Mouse (Mus musculus): ENCODE measurements around the gene Pdcd6ip. TPM values are rescaled to one million over a fixed set of nuclear protein-coding genes. Genes with fewer than 3 reads are reported as not detected.
A peak's percentile ranks its signal among the peaks of the same experiment; 100 is the strongest.

Pdcd6ip gene
- total and polyA plus RNA-seq, 3 experiments: 89.7 to 224 (median 211) TPM

DNA sequence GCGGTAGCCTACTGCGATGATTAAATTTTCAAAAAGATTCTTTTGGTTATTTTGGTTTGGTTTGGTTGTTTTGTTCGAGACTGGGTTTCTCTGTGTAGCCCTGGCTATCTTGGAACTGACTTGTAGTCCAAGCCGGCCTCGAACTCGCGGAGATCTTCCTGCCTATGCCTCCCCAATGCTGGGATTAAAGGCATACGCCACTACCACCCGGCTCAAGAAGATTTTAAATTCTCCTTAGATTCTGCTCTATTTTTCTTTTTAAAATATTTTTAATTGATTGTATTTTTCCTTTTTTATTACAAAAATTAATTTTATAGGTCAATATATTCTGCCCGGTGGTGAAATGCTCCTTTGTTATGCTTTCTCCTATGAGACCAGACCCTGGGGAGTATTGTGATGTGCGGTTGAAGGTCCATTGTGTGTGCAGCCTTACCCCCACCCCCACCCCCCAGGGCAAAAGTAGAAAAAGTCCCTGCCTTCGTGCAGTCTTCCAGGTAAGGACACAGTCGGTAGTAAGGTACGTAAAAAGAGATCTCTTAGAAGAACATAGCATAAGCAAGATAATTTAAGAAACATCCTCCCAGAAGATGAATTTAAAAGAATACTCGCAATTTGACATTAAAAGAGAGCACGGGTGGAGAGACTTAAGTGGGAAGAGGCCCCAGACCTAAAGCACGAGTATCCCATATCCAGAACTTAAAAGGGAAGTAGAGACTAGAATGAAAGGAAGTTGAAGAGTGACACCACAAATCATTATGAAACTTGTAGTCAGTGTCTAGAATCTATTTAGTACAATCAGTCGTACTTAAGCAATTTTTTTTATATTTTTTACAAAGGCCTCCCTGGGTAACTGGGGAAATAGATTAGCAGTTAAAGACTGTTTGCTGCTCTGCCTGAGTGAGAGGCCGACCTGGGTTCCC, 562 bp upstream of the Pdcd6ip start:
- ATAC-seq (ENCODE audit: extremely low read depth, insufficient number of reproducible peaks, low FRiP score, poor library complexity, severe bottlenecking): no peak
- Histone ChIP-seq H3K4me1 (ENCODE audit: insufficient read depth, low read depth, low read length) (peaks cover 29% of the 10 kb centered on the region), H3K27me3 (ENCODE audit: insufficient read depth, low read length) (peaks cover 21% of the 10 kb centered on the region), H3K9me3 (replicated peaks) (no peaks in the 10 kb centered on the region), H3K36me3 (replicated peaks) (peaks cover 28% of the 10 kb centered on the region), H3K4me3 (ENCODE audit: low read depth, low read length) (peak overlapping the region; percentile 98)
- DNase-seq (ENCODE audit: low spot score): no peak
- no peak for TF ChIP-seq CTCF (IDR thresholded peaks at IDR 0.05; ENCODE audit: low read depth, low read length)
- TF ChIP-seq POLR2AphosphoS5 (IDR thresholded peaks at IDR 0.05; ENCODE audit: insufficient replicate concordance, low read depth, low read length): no peak
- no peak for TF ChIP-seq GATA1 (IDR thresholded peaks at IDR 0.05; ENCODE audit: borderline replicate concordance, low read length)
- TF ChIP-seq TAL1 (conservative IDR thresholded peaks at IDR 0.05; ENCODE audit: low read depth, low read length): no peak
- TF ChIP-seq GATA2 (IDR thresholded peaks at IDR 0.05; ENCODE audit: borderline replicate concordance, low read depth, low read length): no peak

GRCm38 (mm10) chr9:113706841-113707240, 1.2 kb downstream of the Pdcd6ip start:
- ATAC-seq (ENCODE audit: extremely low read depth, insufficient number of reproducible peaks, low FRiP score, poor library complexity, severe bottlenecking) (no peak), DNase-seq (ENCODE audit: low spot score) (no peak)
- TF ChIP-seq CTCF (IDR thresholded peaks at IDR 0.05; ENCODE audit: low read depth, low read length): no peak
- TF ChIP-seq GATA2 (IDR thresholded peaks at IDR 0.05; ENCODE audit: borderline replicate concordance, low read depth, low read length): no peak
- no peak for TF ChIP-seq GATA1 (IDR thresholded peaks at IDR 0.05; ENCODE audit: borderline replicate concordance, low read length)
- TF ChIP-seq POLR2AphosphoS5 (IDR thresholded peaks at IDR 0.05; ENCODE audit: insufficient replicate concordance, low read depth, low read length): no peak
- no peak for TF ChIP-seq TAL1 (conservative IDR thresholded peaks at IDR 0.05; ENCODE audit: low read depth, low read length)
- H3K4me1 ChIP-seq (ENCODE audit: insufficient read depth, low read depth, low read length): peaks cover 37% of the 10 kb centered on the region
- peaks cover 44% of the 10 kb centered on the region for H3K36me3 ChIP-seq (replicated peaks)
- peaks cover 9% of the 10 kb centered on the region for H3K27me3 ChIP-seq (ENCODE audit: insufficient read depth, low read length)
- H3K4me3 ChIP-seq (ENCODE audit: low read depth, low read length): peak overlapping the region; percentile 98
- no peaks in the 10 kb centered on the region for H3K9me3 ChIP-seq (replicated peaks)

DNA sequence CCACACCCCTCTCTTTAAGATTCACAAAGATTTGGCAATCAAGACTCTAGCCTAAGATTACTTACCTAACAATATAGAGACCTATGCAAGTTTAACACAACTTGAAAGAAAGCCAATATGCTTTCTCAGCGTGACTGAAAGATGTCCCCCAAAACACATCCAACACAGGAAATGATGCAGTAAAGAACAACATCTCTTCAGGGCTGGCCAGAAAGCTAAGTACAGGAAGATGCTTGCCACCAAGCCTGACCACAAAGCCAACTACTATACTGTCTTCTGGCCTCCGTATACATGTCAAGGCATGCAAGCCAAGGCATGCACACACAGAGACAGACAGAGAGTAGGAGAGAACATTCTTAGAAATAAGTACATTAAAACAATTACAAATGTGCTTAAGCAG, 2.0 kb downstream of the Pdcd6ip start:
- Histone ChIP-seq H3K36me3 (replicated peaks) (peaks cover 50% of the 10 kb centered on the region), H3K9me3 (replicated peaks) (no peaks in the 10 kb centered on the region), H3K4me1 (ENCODE audit: insufficient read depth, low read depth, low read length) (peaks cover 42% of the 10 kb centered on the region), H3K4me3 (ENCODE audit: low read depth, low read length) (peak overlapping the region; percentile 98), H3K27me3 (ENCODE audit: insufficient read depth, low read length) (peaks cover 4% of the 10 kb centered on the region; the same call in 1 of the 2 replicates)
- TF ChIP-seq CTCF (IDR thresholded peaks at IDR 0.05; ENCODE audit: low read depth, low read length): no peak
- no peak for TF ChIP-seq GATA1 (IDR thresholded peaks at IDR 0.05; ENCODE audit: borderline replicate concordance, low read length)
- TF ChIP-seq POLR2AphosphoS5 (IDR thresholded peaks at IDR 0.05; ENCODE audit: insufficient replicate concordance, low read depth, low read length): no peak
- TF ChIP-seq GATA2 (IDR thresholded peaks at IDR 0.05; ENCODE audit: borderline replicate concordance, low read depth, low read length): no peak
- TF ChIP-seq TAL1 (conservative IDR thresholded peaks at IDR 0.05; ENCODE audit: low read depth, low read length): no peak
- DNase-seq (ENCODE audit: low spot score) (no peak), ATAC-seq (ENCODE audit: extremely low read depth, insufficient number of reproducible peaks, low FRiP score, poor library complexity, severe bottlenecking) (no peak)

GRCm38 (mm10) chr9:113701441-113702160, 6.5 kb downstream of the Pdcd6ip start:
- Histone ChIP-seq H3K9me3 (replicated peaks) (no peaks in the 10 kb centered on the region), H3K4me3 (ENCODE audit: low read depth, low read length) (no peak overlapping the region), H3K4me1 (ENCODE audit: insufficient read depth, low read depth, low read length) (peaks cover 36% of the 10 kb centered on the region), H3K36me3 (replicated peaks) (peaks cover 75% of the 10 kb centered on the region), H3K27me3 (ENCODE audit: insufficient read depth, low read length) (no peaks in the 10 kb centered on the region)
- DNase-seq (ENCODE audit: low spot score): no peak
- no peak for TF ChIP-seq GATA1 (IDR thresholded peaks at IDR 0.05; ENCODE audit: borderline replicate concordance, low read length)
- no peak for TF ChIP-seq POLR2AphosphoS5 (IDR thresholded peaks at IDR 0.05; ENCODE audit: insufficient replicate concordance, low read depth, low read length)
- TF ChIP-seq CTCF (IDR thresholded peaks at IDR 0.05; ENCODE audit: low read depth, low read length): no peak
- no peak for TF ChIP-seq TAL1 (conservative IDR thresholded peaks at IDR 0.05; ENCODE audit: low read depth, low read length)
- no peak for TF ChIP-seq GATA2 (IDR thresholded peaks at IDR 0.05; ENCODE audit: borderline replicate concordance, low read depth, low read length)
- no peak for ATAC-seq (ENCODE audit: extremely low read depth, insufficient number of reproducible peaks, low FRiP score, poor library complexity, severe bottlenecking)

DNA sequence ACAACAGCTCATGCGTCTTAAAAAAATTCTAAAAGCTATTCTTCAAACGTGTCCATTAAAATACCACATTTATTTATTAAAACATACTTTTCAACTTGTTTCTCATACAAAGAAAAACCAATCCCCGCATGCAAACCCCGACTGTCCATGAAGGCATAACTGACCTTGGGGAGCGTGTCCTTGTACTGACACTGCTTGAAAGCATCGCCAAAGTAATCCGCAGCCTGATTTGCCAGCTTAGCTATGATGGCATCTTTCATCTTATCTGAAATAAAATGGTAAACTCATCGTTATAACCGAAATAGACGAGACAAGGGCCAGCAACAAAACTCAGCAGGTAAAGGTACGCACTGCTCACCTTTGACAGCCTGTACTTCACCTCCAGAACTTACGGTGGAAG, 20.6 kb downstream of the Pdcd6ip start:
- no peaks in the 10 kb centered on the region for H3K9me3 ChIP-seq (replicated peaks)
- no peak overlapping the region for H3K4me3 ChIP-seq (ENCODE audit: low read depth, low read length)
- H3K27me3 ChIP-seq (ENCODE audit: insufficient read depth, low read length): no peaks in the 10 kb centered on the region
- ATAC-seq (ENCODE audit: extremely low read depth, insufficient number of reproducible peaks, low FRiP score, poor library complexity, severe bottlenecking) (no peak), DNase-seq (ENCODE audit: low spot score) (no peak)
- TF ChIP-seq TAL1 (conservative IDR thresholded peaks at IDR 0.05; ENCODE audit: low read depth, low read length) (no peak), CTCF (IDR thresholded peaks at IDR 0.05; ENCODE audit: low read depth, low read length) (no peak), GATA2 (IDR thresholded peaks at IDR 0.05; ENCODE audit: borderline replicate concordance, low read depth, low read length) (no peak), GATA1 (IDR thresholded peaks at IDR 0.05; ENCODE audit: borderline replicate concordance, low read length) (no peak), POLR2AphosphoS5 (IDR thresholded peaks at IDR 0.05; ENCODE audit: insufficient replicate concordance, low read depth, low read length) (no peak)
- H3K4me1 ChIP-seq (ENCODE audit: insufficient read depth, low read depth, low read length): no peaks in the 10 kb centered on the region
- H3K36me3 ChIP-seq (replicated peaks): peaks cover 87% of the 10 kb centered on the region

- ATAC-seq (ENCODE audit: extremely low read depth, insufficient number of reproducible peaks, low FRiP score, poor library complexity, severe bottlenecking): no peak
Measured at GRCm38 (mm10) chr9:113673721-113674120, 34.3 kb downstream of the Pdcd6ip start.

More at GRCm38 (mm10) chr9:113673721-113674120, 34.3 kb downstream of the Pdcd6ip start:
- Histone ChIP-seq H3K4me1 (ENCODE audit: insufficient read depth, low read depth, low read length) (no peaks in the 10 kb centered on the region), H3K4me3 (ENCODE audit: low read depth, low read length) (no peak overlapping the region), H3K27me3 (ENCODE audit: insufficient read depth, low read length) (no peaks in the 10 kb centered on the region), H3K36me3 (replicated peaks) (peaks cover 86% of the 10 kb centered on the region), H3K9me3 (replicated peaks) (no peaks in the 10 kb centered on the region)
- no peak for DNase-seq (ENCODE audit: low spot score)
- TF ChIP-seq CTCF (IDR thresholded peaks at IDR 0.05; ENCODE audit: low read depth, low read length) (no peak), GATA1 (IDR thresholded peaks at IDR 0.05; ENCODE audit: borderline replicate concordance, low read length) (no peak), TAL1 (conservative IDR thresholded peaks at IDR 0.05; ENCODE audit: low read depth, low read length) (no peak), GATA2 (IDR thresholded peaks at IDR 0.05; ENCODE audit: borderline replicate concordance, low read depth, low read length) (no peak)
